Mouse (Mus musculus) liver, embryonic 13.5 days (tissue): ENCODE results near the gene Ddi2. TPM values are rescaled to one million over a fixed set of nuclear protein-coding genes. Genes with fewer than 3 reads are reported as not detected.

Experiments
- ATAC-seq: fragments of 200-750 bp; cut with Nextera tagmentation; 2 replicates; pipeline ENCODE4 v1.8.0; 2017; ENCODE audit warnings: low read depth, mild to moderate bottlenecking, moderate number of reproducible peaks, moderate library complexity
- DNase-seq: peaks from one replicate; pipeline ENCODE4 v3.0.0; 2022
- H3K27ac ChIP-seq: fragments of 300-500 bp; sonication (generic); 2 replicates; pipeline ENCODE4 v1.5.1; 2015; ENCODE audit warnings: moderate library complexity, mild to moderate bottlenecking, inconsistent platforms
- H3K27me3 ChIP-seq: fragments of 300-500 bp; sonication (generic); 2 replicates; pipeline ENCODE4 v1.6.1; 2015; ENCODE audit warnings: mild to moderate bottlenecking, inconsistent platforms
- H3K36me3 ChIP-seq: fragments of 300-500 bp; sonication (generic); 2 replicates; pipeline ENCODE4 v1.6.1; 2015; ENCODE audit warnings: mild to moderate bottlenecking, inconsistent platforms
- H3K4me1 ChIP-seq: fragments of 300-500 bp; sonication (generic); replicated peaks from 2 replicates; pipeline ENCODE4 v1.6.1; 2015; ENCODE audit warnings: inconsistent platforms
- H3K4me2 ChIP-seq: fragments of 300-500 bp; sonication (generic); 2 replicates; pipeline ENCODE4 v1.6.1; 2015; ENCODE audit warnings: inconsistent platforms, mild to moderate bottlenecking, moderate library complexity
- H3K4me3 ChIP-seq: fragments of 300-500 bp; sonication (generic); replicated peaks from 2 replicates; pipeline ENCODE4 v1.5.1; 2015; ENCODE audit warnings: mild to moderate bottlenecking, inconsistent platforms
- H3K9ac ChIP-seq: fragments of 300-500 bp; sonication (generic); 2 replicates; pipeline ENCODE4 v1.6.1; 2015; ENCODE audit warnings: mild to moderate bottlenecking, inconsistent platforms
- H3K9me3 ChIP-seq: fragments of 300-500 bp; sonication (generic); replicated peaks from 2 replicates; pipeline ENCODE4 v1.6.1; 2016; ENCODE audit warnings: inconsistent platforms
- WGBS: fragments of 180-500 bp; shearing (Covaris S2); methylation state at CpG from one replicate; pipeline ENCODE4 v1.1.7; 2015; ENCODE audit not compliant: insufficient replicate concordance; 5-methylcytosine and 5-hydroxymethylcytosine counted together
- polyA plus RNA-seq: library from polyadenylated mRNA; unstranded; fragments of >200 nt; fragmentation: Nextera tagmentation; extraction: Ambion mirVana; gene quantifications from 2 replicates; pipeline ENCODE4 v1.2.1, GENCODE M21; 2015

The Ddi2 gene
- polyA plus RNA-seq, 1 experiment from 2014 or later = 15.0 TPM

DNA sequence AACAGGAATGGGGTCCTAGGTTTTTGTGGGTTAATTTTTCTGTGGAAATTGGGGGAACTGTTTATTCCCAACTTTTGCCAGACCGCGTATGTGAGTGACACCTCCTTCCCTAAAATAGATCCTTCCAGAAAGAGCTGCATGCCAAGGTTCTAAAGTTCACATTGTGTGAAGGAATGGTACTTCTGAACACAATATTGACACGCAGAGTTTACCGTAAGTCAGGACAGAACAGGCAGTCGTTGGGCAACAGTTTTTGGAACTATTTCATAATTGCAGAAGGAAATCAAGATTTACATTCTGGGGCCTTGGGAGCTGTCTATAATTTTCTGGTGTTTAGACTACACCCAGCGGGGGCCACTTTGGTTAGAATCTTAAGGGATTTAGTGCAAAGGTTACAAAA lies 1.3 kb downstream of the Ddi2 start:
- Histone ChIP-seq H3K4me2 (peak overlapping the region; percentile 92), H3K9me3 (peaks cover 4% of the 10 kb centered on the region; the same call in 1 of the 2 replicates), H3K4me1 (peaks cover 81% of the 10 kb centered on the region), H3K9ac (peak overlapping the region; percentile 99), H3K36me3 (peaks cover 36% of the 10 kb centered on the region), H3K27ac (peak overlapping the region; percentile 97), H3K4me3 (peak overlapping the region; percentile 99), H3K27me3 (no peaks in the 10 kb centered on the region)
- WGBS = 42% methylated on average over 6 of the region's 6 CpGs
- no peak for ATAC-seq
- DNase-seq = no peak

DNA sequence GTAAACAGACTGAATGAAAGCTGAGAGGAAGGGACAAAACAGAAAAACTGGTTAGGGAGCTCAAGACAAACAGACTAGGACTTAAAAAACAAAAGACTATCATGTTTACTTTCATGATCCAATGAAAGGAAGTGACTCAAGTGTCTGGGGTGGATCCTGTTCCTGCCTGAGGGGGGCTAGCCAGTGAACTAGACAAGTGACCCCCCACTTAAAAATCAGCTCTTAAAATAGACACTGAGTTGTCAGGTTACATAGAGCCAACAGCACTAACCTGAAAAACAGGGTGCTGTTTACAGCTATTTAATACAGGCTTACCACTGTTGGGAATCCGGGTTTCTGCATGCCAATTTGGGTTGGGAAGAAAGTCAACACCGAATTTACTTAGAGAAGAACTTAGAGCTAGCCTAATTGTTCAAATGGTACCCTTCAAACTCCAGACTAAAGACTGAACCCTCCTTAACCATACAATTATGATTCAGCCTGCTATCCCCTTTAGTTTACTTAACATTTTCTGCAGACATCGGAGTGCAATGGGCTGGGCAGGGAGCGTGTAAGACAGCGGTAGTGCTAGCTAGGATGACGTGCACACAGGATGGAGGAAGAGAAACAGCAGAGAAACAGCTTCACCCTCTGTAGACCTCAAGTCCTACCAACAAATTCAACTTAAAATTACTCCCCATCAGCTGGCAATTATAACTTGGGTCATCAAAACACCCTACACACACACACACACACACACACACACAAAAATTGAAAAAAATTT lies 2.3 kb downstream of the Ddi2 start:
- H3K4me1 ChIP-seq = peaks cover 84% of the 10 kb centered on the region
- no peaks in the 10 kb centered on the region for H3K27me3 ChIP-seq
- peak overlapping the region; percentile 92 for H3K4me2 ChIP-seq
- H3K9ac ChIP-seq = peak overlapping the region; percentile 99
- DNase-seq = no peak
- peak overlapping the region; percentile 97; the same call in 1 of the 2 replicates for H3K27ac ChIP-seq
- peak overlapping the region; percentile 99 for H3K4me3 ChIP-seq
- H3K9me3 ChIP-seq = peaks cover 4% of the 10 kb centered on the region; the same call in 1 of the 2 replicates
- WGBS = 69% methylated on average over 6 of the region's 6 CpGs
- no peak for ATAC-seq
- H3K36me3 ChIP-seq = peaks cover 46% of the 10 kb centered on the region

GRCm38 (mm10) chr4:141719304-141719703 lies 3.9 kb downstream of the Ddi2 start:
- H3K4me1 ChIP-seq = peaks cover 83% of the 10 kb centered on the region

DNA sequence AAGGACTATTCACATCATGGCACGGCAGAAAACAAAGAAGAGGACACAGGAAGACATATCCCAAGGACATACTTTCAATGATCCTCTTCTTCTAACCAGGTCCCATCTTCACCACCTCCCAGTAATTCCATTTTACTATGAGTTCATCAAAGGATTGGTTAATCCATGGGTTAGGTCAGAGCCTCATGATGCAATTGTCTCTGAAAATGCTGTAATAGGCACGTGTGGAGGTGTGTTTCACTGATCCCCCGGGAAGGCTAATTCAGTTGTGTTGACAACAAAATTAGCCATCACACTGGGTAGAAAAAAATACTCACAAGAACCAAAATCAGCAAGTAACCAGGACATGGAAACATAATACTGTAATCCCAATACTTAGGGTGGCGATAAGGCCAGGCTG lies 5.6 kb downstream of the Ddi2 start:
- H3K27ac ChIP-seq = no peak overlapping the region
- H3K4me3 ChIP-seq = no peak overlapping the region
- no peak overlapping the region for H3K4me2 ChIP-seq
- no peaks in the 10 kb centered on the region for H3K27me3 ChIP-seq
- peaks cover 91% of the 10 kb centered on the region for H3K4me1 ChIP-seq
- WGBS = 76% methylated on average over 4 of the region's 4 CpGs
- no peak overlapping the region for H3K9ac ChIP-seq
- ATAC-seq (no peak), DNase-seq (no peak)
- peaks cover 74% of the 10 kb centered on the region for H3K36me3 ChIP-seq
- peaks cover 4% of the 10 kb centered on the region; the same call in 1 of the 2 replicates for H3K9me3 ChIP-seq

More at GRCm38 (mm10) chr4:141719304-141719703, 3.9 kb downstream of the Ddi2 start:
- peak overlapping the region; percentile 13; the same call in 1 of the 2 replicates for H3K4me2 ChIP-seq
- H3K9ac ChIP-seq = no peak overlapping the region
- no peaks in the 10 kb centered on the region for H3K27me3 ChIP-seq
- H3K4me3 ChIP-seq = no peak overlapping the region
- ATAC-seq (no peak), DNase-seq (no peak)
- H3K9me3 ChIP-seq = peaks cover 4% of the 10 kb centered on the region; the same call in 1 of the 2 replicates
- WGBS = 85% methylated on average over 1 of the region's 1 CpGs
- peaks cover 58% of the 10 kb centered on the region for H3K36me3 ChIP-seq
- no peak overlapping the region for H3K27ac ChIP-seq

- Histone ChIP-seq H3K4me2 (no peak overlapping the region), H3K9ac (no peak overlapping the region), H3K4me1 (peaks cover 67% of the 10 kb centered on the region), H3K27ac (peak overlapping the region; percentile 36), H3K27me3 (no peaks in the 10 kb centered on the region), H3K9me3 (peaks cover under 1% of the 10 kb centered on the region; the same call in 1 of the 2 replicates), H3K36me3 (peaks cover 89% of the 10 kb centered on the region), H3K4me3 (no peak overlapping the region)
- DNase-seq (no peak), ATAC-seq (peak; percentile 45; the same call in 1 of the 2 replicates)
- WGBS = 69% methylated on average over 2 of the region's 2 CpGs
These were observed 8.2 kb downstream of the Ddi2 start for GRCm38 (mm10) chr4:141715027-141715426.

GRCm38 (mm10) chr4:141713598-141714142 lies 9.5 kb downstream of the Ddi2 start:
- H3K27me3 ChIP-seq = no peaks in the 10 kb centered on the region
- no peak overlapping the region for H3K27ac ChIP-seq
- peaks cover 91% of the 10 kb centered on the region for H3K36me3 ChIP-seq
- no peaks in the 10 kb centered on the region for H3K9me3 ChIP-seq
- peaks cover 55% of the 10 kb centered on the region for H3K4me1 ChIP-seq
- no peak overlapping the region for H3K4me3 ChIP-seq
- no peak overlapping the region for H3K4me2 ChIP-seq
- H3K9ac ChIP-seq = no peak overlapping the region
- no peak for DNase-seq
- no peak for ATAC-seq
- WGBS = 49% methylated on average over 5 of the region's 5 CpGs

GRCm38 (mm10) chr4:141711250-141711649 lies 12.0 kb downstream of the Ddi2 start:
- DNase-seq (no peak), ATAC-seq (no peak)
- Histone ChIP-seq H3K4me2 (no peak overlapping the region), H3K27me3 (no peaks in the 10 kb centered on the region), H3K27ac (no peak overlapping the region), H3K4me3 (no peak overlapping the region), H3K36me3 (peaks cover 95% of the 10 kb centered on the region), H3K9me3 (no peaks in the 10 kb centered on the region), H3K4me1 (peaks cover 35% of the 10 kb centered on the region), H3K9ac (no peak overlapping the region)
- WGBS = 75% methylated on average over 1 of the region's 1 CpGs

DNA sequence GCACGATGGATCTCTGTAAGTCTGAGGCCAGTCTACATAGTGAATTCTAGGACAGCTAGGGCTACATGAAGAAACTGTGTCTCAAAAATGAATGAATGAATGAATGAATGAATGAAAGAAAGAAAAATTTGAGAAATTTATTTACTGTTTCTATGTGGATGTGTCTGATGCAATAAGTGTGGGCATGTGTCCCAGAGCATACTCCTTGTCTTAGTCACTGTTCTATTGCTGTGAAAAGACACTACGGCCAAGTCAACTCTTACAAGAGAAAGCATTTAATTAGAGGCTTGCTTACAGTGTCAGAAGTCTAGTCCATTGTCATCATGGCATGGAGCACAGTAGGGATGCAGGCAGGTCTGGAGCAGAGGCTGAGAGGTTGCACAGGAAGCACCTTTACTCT lies 14.2 kb downstream of the Ddi2 start:
- Histone ChIP-seq H3K4me2 (no peak overlapping the region), H3K9ac (no peak overlapping the region), H3K9me3 (no peaks in the 10 kb centered on the region), H3K4me3 (no peak overlapping the region), H3K27ac (no peak overlapping the region), H3K4me1 (peaks cover 13% of the 10 kb centered on the region), H3K27me3 (no peaks in the 10 kb centered on the region), H3K36me3 (peaks cover 100% of the 10 kb centered on the region)
- 89% methylated on average over 2 of the region's 2 CpGs for WGBS
- ATAC-seq = no peak
- DNase-seq = no peak

GRCm38 (mm10) chr4:141708005-141708404 lies 15.2 kb downstream of the Ddi2 start:
- WGBS = 82% methylated on average over 7 of the region's 7 CpGs
- no peaks in the 10 kb centered on the region for H3K9me3 ChIP-seq
- H3K9ac ChIP-seq = no peak overlapping the region
- no peak overlapping the region for H3K27ac ChIP-seq
- H3K4me1 ChIP-seq = 0 out of 2 replicates have a peak, but pooled peaks cover 3% of the 10 kb centered on the region
- DNase-seq = no peak
- no peak overlapping the region for H3K4me3 ChIP-seq
- 0 out of 2 replicates have a peak, but pooled peaks have one; percentile 13 for ATAC-seq
- H3K4me2 ChIP-seq = no peak overlapping the region
- H3K36me3 ChIP-seq = peaks cover 100% of the 10 kb centered on the region
- no peaks in the 10 kb centered on the region for H3K27me3 ChIP-seq

DNA sequence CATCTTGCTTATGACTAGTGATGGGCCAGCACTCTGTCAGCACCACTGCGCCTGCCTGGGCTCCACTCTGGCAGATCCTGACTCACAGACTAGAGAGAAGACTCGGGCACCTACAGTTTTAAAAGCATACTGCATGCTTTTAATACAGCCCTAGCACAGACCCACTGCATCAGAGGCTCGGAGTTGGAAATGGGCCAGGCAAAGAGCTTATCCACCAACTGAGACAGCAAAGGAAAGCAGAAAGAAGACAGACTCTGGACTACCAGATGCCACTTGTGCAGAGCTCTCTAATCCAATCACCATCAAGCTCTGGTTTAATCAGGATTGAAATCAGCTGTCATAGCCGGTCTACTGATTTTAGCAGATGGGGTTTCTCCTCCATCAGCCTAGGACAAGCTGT lies 17.9 kb downstream of the Ddi2 start:
- 86% methylated on average over 4 of the region's 4 CpGs for WGBS
- Histone ChIP-seq H3K4me1 (peaks cover 3% of the 10 kb centered on the region; the same call in 1 of the 2 replicates), H3K27me3 (no peaks in the 10 kb centered on the region), H3K27ac (no peak overlapping the region), H3K9ac (no peak overlapping the region), H3K4me3 (no peak overlapping the region), H3K9me3 (no peaks in the 10 kb centered on the region), H3K36me3 (peaks cover 100% of the 10 kb centered on the region), H3K4me2 (no peak overlapping the region)
- no peak for DNase-seq
- no peak for ATAC-seq

- H3K4me3 ChIP-seq = no peak overlapping the region
- no peak overlapping the region for H3K4me2 ChIP-seq
- no peaks in the 10 kb centered on the region for H3K9me3 ChIP-seq
- H3K4me1 ChIP-seq = peaks cover 10% of the 10 kb centered on the region; the same call in 1 of the 2 replicates
- ATAC-seq (no peak), DNase-seq (no peak)
- no peaks in the 10 kb centered on the region for H3K27me3 ChIP-seq
- H3K9ac ChIP-seq = no peak overlapping the region
- peaks cover 100% of the 10 kb centered on the region for H3K36me3 ChIP-seq
- no peak overlapping the region for H3K27ac ChIP-seq
- WGBS = 88% methylated on average over 2 of the region's 2 CpGs
These were observed 18.6 kb downstream of the Ddi2 start for GRCm38 (mm10) chr4:141704625-141705024.
